Mouse (Mus musculus): Measurements from ENCODE around the gene Rcn3. TPM values are rescaled to one million over a fixed set of nuclear protein-coding genes. Genes with fewer than 3 reads are reported as not detected.
"Not testable (repeated sequence)": the region's sequence is repeated elsewhere in the genome, so short reads cannot be mapped to it uniquely, and the experiment has no call there.

Rcn3 gene
- total RNA-seq, 2 experiments from 2014 or later, result 172 to 192 TPM

- no peak for DNase-seq (ENCODE audit: low spot score in 2 of 2)
These were observed 33.2 kb upstream of the Rcn3 start for GRCm38 (mm10) chr7:45125144-45125600.

- DNase-seq (ENCODE audit: low spot score in 2 of 2), result peak; percentile 96 to 99
These were observed 32.5 kb upstream of the Rcn3 start, which contains the start of gene Rps11 for GRCm38 (mm10) chr7:45124224-45125143. TSS of gene Rps11 (minus strand) at chr7:45124439.

- DNase-seq (ENCODE audit: low spot score in 2 of 2), result no peak
These were observed 31.2 kb upstream of the Rcn3 start for GRCm38 (mm10) chr7:45123186-45123570.

- DNase-seq (ENCODE audit: low spot score in 2 of 2), result no peak
These were observed 30.7 kb upstream of the Rcn3 start for GRCm38 (mm10) chr7:45122561-45123185.

- DNase-seq (ENCODE audit: low spot score in 2 of 2), result no peak
These were observed 29.9 kb upstream of the Rcn3 start for GRCm38 (mm10) chr7:45121966-45122365.

GRCm38 (mm10) chr7:45121404-45121803 lies 29.4 kb upstream of the Rcn3 start:
- DNase-seq (ENCODE audit: low spot score in 2 of 2), result no peak

GRCm38 (mm10) chr7:45119780-45120709 lies 28.0 kb upstream of the Rcn3 start:
- DNase-seq (ENCODE audit: low spot score in 2 of 2), result no peak

GRCm38 (mm10) chr7:45118336-45118735 lies 26.3 kb upstream of the Rcn3 start:
- no peak for DNase-seq (ENCODE audit: low spot score in 2 of 2)

- no peak for DNase-seq (ENCODE audit: low spot score in 2 of 2)
These were observed 25.5 kb upstream of the Rcn3 start for GRCm38 (mm10) chr7:45117566-45117965.

GRCm38 (mm10) chr7:45113476-45113875 lies 21.5 kb upstream of the Rcn3 start:
- no peak for DNase-seq (ENCODE audit: low spot score in 2 of 2)

- no peak for DNase-seq (ENCODE audit: low spot score in 2 of 2)
These were observed 20.5 kb upstream of the Rcn3 start for GRCm38 (mm10) chr7:45112529-45112928.

- DNase-seq (ENCODE audit: low spot score in 2 of 2), result no peak
These were observed 19.9 kb upstream of the Rcn3 start for GRCm38 (mm10) chr7:45111940-45112339.

GRCm38 (mm10) chr7:45110089-45110488 lies 18.1 kb upstream of the Rcn3 start:
- not testable (repeated sequence) for DNase-seq (ENCODE audit: low spot score in 2 of 2)

- DNase-seq (ENCODE audit: low spot score in 2 of 2), result no peak
These were observed 15.1 kb upstream of the Rcn3 start for GRCm38 (mm10) chr7:45107052-45107645.

GRCm38 (mm10) chr7:45106441-45106840 lies 14.4 kb upstream of the Rcn3 start:
- no peak for DNase-seq (ENCODE audit: low spot score in 2 of 2)

- DNase-seq (ENCODE audit: low spot score in 2 of 2), result no peak
These were observed 13.5 kb upstream of the Rcn3 start for GRCm38 (mm10) chr7:45105491-45105890.

- no peak for DNase-seq (ENCODE audit: low spot score in 2 of 2)
These were observed 12.9 kb upstream of the Rcn3 start for GRCm38 (mm10) chr7:45104941-45105340.

GRCm38 (mm10) chr7:45103652-45104180 lies 11.7 kb upstream of the Rcn3 start, which contains the start of gene Fcgrt:
TSS of gene Fcgrt (minus strand) at chr7:45103851.
- DNase-seq (ENCODE audit: low spot score in 2 of 2), result peak; percentile 79 to 95

GRCm38 (mm10) chr7:45102940-45103585 lies 11.0 kb upstream of the Rcn3 start:
- DNase-seq (ENCODE audit: low spot score in 2 of 2), result no peak

GRCm38 (mm10) chr7:45102441-45102840 lies 10.4 kb upstream of the Rcn3 start:
- DNase-seq (ENCODE audit: low spot score in 2 of 2), result no peak
